Mouse (Mus musculus) ES-Bruce4 (cell line): ENCODE results near the gene Sgms1.

Experiments
- CTCF ChIP-seq: IDR thresholded peaks from one replicate; pipeline ENCODE4 v1.8.1; 2011; ENCODE audit warnings: low read depth, low read length
- POLR2A ChIP-seq: IDR thresholded peaks from one replicate; pipeline ENCODE4 v1.8.1; 2011; ENCODE audit warnings: low read length; ENCODE audit not compliant: insufficient read depth

GRCm38 (mm10) chr19:32394825-32395224 lies 5.3 kb upstream of the Sgms1 start:
- TF ChIP-seq CTCF (no peak), POLR2A (no peak)
